Mouse (Mus musculus): Measurements from ENCODE around the gene Dlgap3. TPM values are rescaled to one million over a fixed set of nuclear protein-coding genes. Genes with fewer than 3 reads are reported as not detected.

Dlgap3 gene
- polyA plus RNA-seq, 1 experiment from 2014 or later: 1.4 TPM

DNA sequence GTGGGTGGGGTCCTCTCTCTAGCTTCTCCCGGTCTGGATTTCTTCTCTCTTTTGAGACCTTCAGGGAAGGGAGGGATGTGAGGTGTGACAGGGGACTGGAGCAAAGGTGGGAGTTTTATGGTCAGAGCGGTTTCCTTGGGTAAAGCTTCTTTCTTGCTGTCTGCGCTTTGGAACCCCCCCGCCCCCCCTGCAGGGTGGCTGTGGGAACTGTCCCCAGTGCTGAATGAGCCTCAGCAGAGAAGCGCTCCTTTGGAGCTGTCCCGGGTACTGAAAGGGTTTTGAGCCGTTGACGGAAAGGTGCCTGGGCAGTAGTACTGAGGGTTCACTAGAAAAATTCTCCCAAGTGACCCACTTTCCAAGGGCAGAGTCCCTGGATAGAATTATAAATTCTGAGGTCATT lies 4.5 kb downstream of the Dlgap3 start:
- peaks cover 33% of the 10 kb centered on the region for H3K27me3 ChIP-seq (ENCODE audit: insufficient read depth, low read length)
- ATAC-seq (ENCODE audit: insufficient read depth) (no peak), DNase-seq (peak; percentile 94)
- TF ChIP-seq CTCF (IDR thresholded peaks at IDR 0.05; ENCODE audit: low read depth): no peak
- H3K4me2 ChIP-seq: no peak overlapping the region
- H3K36me3 ChIP-seq (ENCODE audit: insufficient read depth): no peaks in the 10 kb centered on the region
- H3K9me3 ChIP-seq (ENCODE audit: low read depth, low read length): no peaks in the 10 kb centered on the region
- no peak overlapping the region for H3K9ac ChIP-seq
- 0 out of 2 replicates have a peak, but pooled peaks cover 5% of the 10 kb centered on the region for H3K4me1 ChIP-seq (ENCODE audit: insufficient read depth)
- no peak overlapping the region for H3K27ac ChIP-seq (ENCODE audit: low read depth)
- H3K4me3 ChIP-seq (ENCODE audit: low read depth, low read length): no peak overlapping the region
- under 1% methylated on average over 8 of the region's 8 CpGs for WGBS

- ATAC-seq (ENCODE audit: insufficient read depth) (no peak), DNase-seq (no peak)
- no peaks in the 10 kb centered on the region for H3K36me3 ChIP-seq (ENCODE audit: insufficient read depth)
- H3K4me3 ChIP-seq (ENCODE audit: low read depth, low read length): no peak overlapping the region
- no peak overlapping the region for H3K27ac ChIP-seq (ENCODE audit: low read depth)
- 59% methylated on average over 8 of the region's 8 CpGs for WGBS
- peaks cover 34% of the 10 kb centered on the region for H3K27me3 ChIP-seq (ENCODE audit: insufficient read depth, low read length)
- no peak overlapping the region for H3K4me2 ChIP-seq
- 0 out of 2 replicates have a peak, but pooled peaks cover 4% of the 10 kb centered on the region for H3K4me1 ChIP-seq (ENCODE audit: insufficient read depth)
- TF ChIP-seq CTCF (IDR thresholded peaks at IDR 0.05; ENCODE audit: low read depth): no peak
- H3K9ac ChIP-seq: no peak overlapping the region
- no peaks in the 10 kb centered on the region for H3K9me3 ChIP-seq (ENCODE audit: low read depth, low read length)
Observed at GRCm38 (mm10) chr4:127174075-127174899, 5.3 kb downstream of the Dlgap3 start.

- WGBS: 42% methylated on average over 4 of the region's 4 CpGs
- no peak for ATAC-seq (ENCODE audit: insufficient read depth)
- H3K9ac ChIP-seq: no peak overlapping the region
- no peak overlapping the region for H3K27ac ChIP-seq (ENCODE audit: low read depth)
- H3K36me3 ChIP-seq (ENCODE audit: insufficient read depth): no peaks in the 10 kb centered on the region
- no peak overlapping the region for H3K4me3 ChIP-seq (ENCODE audit: low read depth, low read length)
- no peak for TF ChIP-seq CTCF (IDR thresholded peaks at IDR 0.05; ENCODE audit: low read depth)
- H3K4me1 ChIP-seq (ENCODE audit: insufficient read depth): no peaks in the 10 kb centered on the region
- H3K9me3 ChIP-seq (ENCODE audit: low read depth, low read length): no peaks in the 10 kb centered on the region
- no peak for DNase-seq
- H3K4me2 ChIP-seq: no peak overlapping the region
- H3K27me3 ChIP-seq (ENCODE audit: insufficient read depth, low read length): peaks cover 34% of the 10 kb centered on the region
Observed at GRCm38 (mm10) chr4:127174900-127175278, 5.9 kb downstream of the Dlgap3 start.

- H3K36me3 ChIP-seq (ENCODE audit: insufficient read depth): no peaks in the 10 kb centered on the region
- no peak overlapping the region for H3K9ac ChIP-seq
- no peaks in the 10 kb centered on the region for H3K4me1 ChIP-seq (ENCODE audit: insufficient read depth)
- H3K27me3 ChIP-seq (ENCODE audit: insufficient read depth, low read length): peaks cover 20% of the 10 kb centered on the region
- ATAC-seq (ENCODE audit: insufficient read depth) (no peak), DNase-seq (no peak)
- no peak for TF ChIP-seq CTCF (IDR thresholded peaks at IDR 0.05; ENCODE audit: low read depth)
- no peaks in the 10 kb centered on the region for H3K9me3 ChIP-seq (ENCODE audit: low read depth, low read length)
- WGBS: 67% methylated on average over 11 of the region's 11 CpGs
- H3K4me3 ChIP-seq (ENCODE audit: low read depth, low read length): no peak overlapping the region
- no peak overlapping the region for H3K27ac ChIP-seq (ENCODE audit: low read depth)
- H3K4me2 ChIP-seq: no peak overlapping the region
Observed at GRCm38 (mm10) chr4:127177961-127178360, 9.0 kb downstream of the Dlgap3 start.

GRCm38 (mm10) chr4:127178671-127179070 lies 9.7 kb downstream of the Dlgap3 start:
- H3K4me2 ChIP-seq: no peak overlapping the region
- DNase-seq (no peak), ATAC-seq (ENCODE audit: insufficient read depth) (no peak)
- H3K36me3 ChIP-seq (ENCODE audit: insufficient read depth): no peaks in the 10 kb centered on the region
- no peak overlapping the region for H3K27ac ChIP-seq (ENCODE audit: low read depth)
- H3K27me3 ChIP-seq (ENCODE audit: insufficient read depth, low read length): peaks cover 20% of the 10 kb centered on the region
- no peak overlapping the region for H3K9ac ChIP-seq
- H3K4me3 ChIP-seq (ENCODE audit: low read depth, low read length): no peak overlapping the region
- H3K4me1 ChIP-seq (ENCODE audit: insufficient read depth): no peaks in the 10 kb centered on the region
- no peak for TF ChIP-seq CTCF (IDR thresholded peaks at IDR 0.05; ENCODE audit: low read depth)
- H3K9me3 ChIP-seq (ENCODE audit: low read depth, low read length): no peaks in the 10 kb centered on the region
- WGBS: 32% methylated on average over 9 of the region's 9 CpGs

DNA sequence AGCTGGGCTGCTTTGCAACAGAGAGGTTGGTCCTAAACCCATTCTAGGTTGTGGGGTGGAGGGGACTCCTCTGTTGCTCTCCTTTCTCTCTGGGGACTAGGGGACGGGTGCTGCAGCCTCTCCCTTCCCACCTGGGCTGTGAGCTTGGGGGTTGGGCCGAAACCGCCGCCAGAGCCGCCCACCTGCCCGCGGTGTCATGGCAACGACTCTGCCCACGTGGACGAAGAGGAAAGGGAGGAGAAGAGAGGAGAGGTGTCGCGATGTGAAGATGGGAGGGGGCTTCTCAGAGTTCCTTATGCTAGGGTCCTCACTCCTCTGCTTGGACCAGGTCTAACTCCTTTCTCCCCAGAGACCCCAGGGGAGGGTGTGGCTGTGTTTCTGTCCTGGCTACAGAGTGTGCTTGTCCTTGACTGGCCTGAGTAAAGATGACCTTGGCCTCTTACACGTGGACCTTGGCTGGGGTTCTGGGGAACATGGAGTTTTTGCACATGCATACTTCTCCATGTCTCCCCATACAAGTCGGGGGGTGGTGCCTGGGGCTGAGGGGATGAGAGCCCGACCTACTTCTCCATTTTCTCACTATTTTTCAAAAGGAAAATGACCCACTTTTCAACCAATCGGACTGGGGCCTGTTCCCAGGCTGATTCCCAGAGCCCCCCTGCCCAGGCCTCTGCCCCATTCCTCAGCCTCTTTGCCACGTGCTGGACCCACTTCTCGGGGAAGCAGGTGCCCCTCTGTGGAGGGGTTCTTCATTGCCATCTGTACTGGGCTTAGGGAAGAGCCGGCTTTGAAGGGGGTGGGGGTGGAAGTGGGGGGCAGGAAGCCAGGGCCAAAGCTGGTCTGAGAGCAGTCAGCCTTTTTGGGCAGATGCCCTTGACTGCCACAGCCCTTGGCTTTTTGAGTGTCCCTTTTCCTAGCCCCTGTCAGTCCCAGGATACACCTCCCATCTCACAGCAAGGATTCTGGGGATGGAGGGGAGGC lies 10.8 kb downstream of the Dlgap3 start:
- H3K9me3 ChIP-seq (ENCODE audit: low read depth, low read length): no peaks in the 10 kb centered on the region
- H3K4me1 ChIP-seq (ENCODE audit: insufficient read depth): no peaks in the 10 kb centered on the region
- H3K36me3 ChIP-seq (ENCODE audit: insufficient read depth): no peaks in the 10 kb centered on the region
- no peak overlapping the region for H3K4me3 ChIP-seq (ENCODE audit: low read depth, low read length)
- DNase-seq (no peak), ATAC-seq (ENCODE audit: insufficient read depth) (no peak)
- H3K27ac ChIP-seq (ENCODE audit: low read depth): no peak overlapping the region
- peaks cover 20% of the 10 kb centered on the region for H3K27me3 ChIP-seq (ENCODE audit: insufficient read depth, low read length)
- H3K9ac ChIP-seq: no peak overlapping the region
- WGBS: 10% methylated on average over 19 of the region's 19 CpGs
- TF ChIP-seq CTCF (IDR thresholded peaks at IDR 0.05; ENCODE audit: low read depth): no peak
- no peak overlapping the region for H3K4me2 ChIP-seq

GRCm38 (mm10) chr4:127180450-127180840 lies 11.4 kb downstream of the Dlgap3 start:
- DNase-seq (no peak), ATAC-seq (ENCODE audit: insufficient read depth) (no peak)
- H3K36me3 ChIP-seq (ENCODE audit: insufficient read depth): no peaks in the 10 kb centered on the region
- H3K9me3 ChIP-seq (ENCODE audit: low read depth, low read length): no peaks in the 10 kb centered on the region
- WGBS: 65% methylated on average over 3 of the region's 3 CpGs
- H3K9ac ChIP-seq: no peak overlapping the region
- TF ChIP-seq CTCF (IDR thresholded peaks at IDR 0.05; ENCODE audit: low read depth): no peak
- no peak overlapping the region for H3K4me3 ChIP-seq (ENCODE audit: low read depth, low read length)
- no peaks in the 10 kb centered on the region for H3K4me1 ChIP-seq (ENCODE audit: insufficient read depth)
- peaks cover 20% of the 10 kb centered on the region for H3K27me3 ChIP-seq (ENCODE audit: insufficient read depth, low read length)
- H3K27ac ChIP-seq (ENCODE audit: low read depth): no peak overlapping the region
- no peak overlapping the region for H3K4me2 ChIP-seq
